Mouse (Mus musculus): ENCODE measurements around the gene Mapk6.

- no peak for TF ChIP-seq CTCF (IDR thresholded peaks at IDR 0.05; ENCODE audit: low read depth)
- TF ChIP-seq EP300 (IDR thresholded peaks at IDR 0.05; ENCODE audit: low read depth): no peak
Measured at GRCm38 (mm10) chr9:75413206-75413605, 3.4 kb upstream of the Mapk6 start.

Measured in heart, postnatal 0 days (tissue).